Mouse (Mus musculus): ENCODE results near the gene Il23a. TPM values are rescaled to one million over a fixed set of nuclear protein-coding genes. Genes with fewer than 3 reads are reported as not detected.

Il23a gene
- polyA plus RNA-seq (2011; ENCODE audit: insufficient read length, low read depth, missing spikeins): 0.42 TPM in 1 of 2 replicates, not detected in the other

- H3K4me3 ChIP-seq (ENCODE audit: insufficient read depth, low read length): no peak within 1 kb of the TSS
- no peak within 1 kb of the TSS for H3K27ac ChIP-seq (ENCODE audit: insufficient read depth, low read length)
- TF ChIP-seq CTCF (IDR thresholded peaks at IDR 0.05; ENCODE audit: borderline replicate concordance, insufficient read depth, low read length) (no peak), POLR2A (IDR thresholded peaks at IDR 0.05; ENCODE audit: low read depth, low read length) (no peak)
- peaks cover 3% of the 10 kb centered on the region for H3K4me1 ChIP-seq (ENCODE audit: control insufficient read depth, insufficient read depth, low read length)
These were observed at the start of gene Il23a for GRCm38 (mm10) chr10:128298702-128299171. TSS of gene Il23a (minus strand) at chr10:128298752.

GRCm38 (mm10) chr10:128347541-128347940 lies 49.0 kb upstream of the Il23a start:
- H3K4me1 ChIP-seq (ENCODE audit: control insufficient read depth, insufficient read depth, low read length): peaks cover 12% of the 10 kb centered on the region
- TF ChIP-seq CTCF (IDR thresholded peaks at IDR 0.05; ENCODE audit: borderline replicate concordance, insufficient read depth, low read length) (no peak), POLR2A (IDR thresholded peaks at IDR 0.05; ENCODE audit: low read depth, low read length) (no peak)
- no peak overlapping the region for H3K27ac ChIP-seq (ENCODE audit: insufficient read depth, low read length)
- H3K4me3 ChIP-seq (ENCODE audit: insufficient read depth, low read length): no peak overlapping the region

GRCm38 (mm10) chr10:128344568-128345275 lies 46.2 kb upstream of the Il23a start:
- Histone ChIP-seq H3K27ac (ENCODE audit: insufficient read depth, low read length) (peak overlapping the region; percentile 74), H3K4me3 (ENCODE audit: insufficient read depth, low read length) (no peak overlapping the region), H3K4me1 (ENCODE audit: control insufficient read depth, insufficient read depth, low read length) (peaks cover 13% of the 10 kb centered on the region)
- TF ChIP-seq POLR2A (IDR thresholded peaks at IDR 0.05; ENCODE audit: low read depth, low read length) (no peak), CTCF (IDR thresholded peaks at IDR 0.05; ENCODE audit: borderline replicate concordance, insufficient read depth, low read length) (no peak)

GRCm38 (mm10) chr10:128343436-128343835 lies 44.9 kb upstream of the Il23a start:
- peak overlapping the region; percentile 31; the same call in 1 of the 2 replicates for H3K27ac ChIP-seq (ENCODE audit: insufficient read depth, low read length)
- no peak for TF ChIP-seq POLR2A (IDR thresholded peaks at IDR 0.05; ENCODE audit: low read depth, low read length)
- TF ChIP-seq CTCF (IDR thresholded peaks at IDR 0.05; ENCODE audit: borderline replicate concordance, insufficient read depth, low read length): no peak
- peaks cover 17% of the 10 kb centered on the region for H3K4me1 ChIP-seq (ENCODE audit: control insufficient read depth, insufficient read depth, low read length)
- H3K4me3 ChIP-seq (ENCODE audit: insufficient read depth, low read length): no peak overlapping the region

GRCm38 (mm10) chr10:128340257-128340656 lies 41.7 kb upstream of the Il23a start:
- no peak overlapping the region for H3K27ac ChIP-seq (ENCODE audit: insufficient read depth, low read length)
- TF ChIP-seq CTCF (IDR thresholded peaks at IDR 0.05; ENCODE audit: borderline replicate concordance, insufficient read depth, low read length): no peak
- no peak for TF ChIP-seq POLR2A (IDR thresholded peaks at IDR 0.05; ENCODE audit: low read depth, low read length)
- peaks cover 10% of the 10 kb centered on the region for H3K4me1 ChIP-seq (ENCODE audit: control insufficient read depth, insufficient read depth, low read length)
- H3K4me3 ChIP-seq (ENCODE audit: insufficient read depth, low read length): no peak overlapping the region

- Histone ChIP-seq H3K27ac (ENCODE audit: insufficient read depth, low read length) (no peak overlapping the region), H3K4me1 (ENCODE audit: control insufficient read depth, insufficient read depth, low read length) (peaks cover 7% of the 10 kb centered on the region), H3K4me3 (ENCODE audit: insufficient read depth, low read length) (peak overlapping the region; percentile 92)
- TF ChIP-seq CTCF (IDR thresholded peaks at IDR 0.05; ENCODE audit: borderline replicate concordance, insufficient read depth, low read length): no peak
- no peak for TF ChIP-seq POLR2A (IDR thresholded peaks at IDR 0.05; ENCODE audit: low read depth, low read length)
These were observed 40.4 kb upstream of the Il23a start for GRCm38 (mm10) chr10:128338948-128339347.

GRCm38 (mm10) chr10:128338415-128338814 lies 39.9 kb upstream of the Il23a start:
- TF ChIP-seq POLR2A (IDR thresholded peaks at IDR 0.05; ENCODE audit: low read depth, low read length): no peak
- no peak for TF ChIP-seq CTCF (IDR thresholded peaks at IDR 0.05; ENCODE audit: borderline replicate concordance, insufficient read depth, low read length)
- H3K4me3 ChIP-seq (ENCODE audit: insufficient read depth, low read length): peak overlapping the region; percentile 92
- 0 out of 2 replicates have a peak overlapping the region, but pooled peaks have one; percentile 53 for H3K27ac ChIP-seq (ENCODE audit: insufficient read depth, low read length)
- peaks cover 6% of the 10 kb centered on the region for H3K4me1 ChIP-seq (ENCODE audit: control insufficient read depth, insufficient read depth, low read length)

GRCm38 (mm10) chr10:128337306-128338181 lies 39.0 kb upstream of the Il23a start, which contains the start of gene Cs:
TSS of gene Cs (plus strand) at chr10:128337734.
- TF ChIP-seq CTCF (IDR thresholded peaks at IDR 0.05; ENCODE audit: borderline replicate concordance, insufficient read depth, low read length): no peak
- TF ChIP-seq POLR2A (IDR thresholded peaks at IDR 0.05; ENCODE audit: low read depth, low read length): peak; percentile 80
- Histone ChIP-seq H3K4me1 (ENCODE audit: control insufficient read depth, insufficient read depth, low read length) (peaks cover 5% of the 10 kb centered on the region), H3K4me3 (ENCODE audit: insufficient read depth, low read length) (peak within 1 kb of the TSS; percentile 92), H3K27ac (ENCODE audit: insufficient read depth, low read length) (peak within 1 kb of the TSS; percentile 67)

GRCm38 (mm10) chr10:128336597-128336996 lies 38.0 kb upstream of the Il23a start:
- TF ChIP-seq CTCF (IDR thresholded peaks at IDR 0.05; ENCODE audit: borderline replicate concordance, insufficient read depth, low read length) (no peak), POLR2A (IDR thresholded peaks at IDR 0.05; ENCODE audit: low read depth, low read length) (no peak; the same call in 1 of the 2 replicates)

More at GRCm38 (mm10) chr10:128336597-128336996, 38.0 kb upstream of the Il23a start:
- Histone ChIP-seq H3K4me1 (ENCODE audit: control insufficient read depth, insufficient read depth, low read length) (peaks cover 5% of the 10 kb centered on the region), H3K4me3 (ENCODE audit: insufficient read depth, low read length) (peak overlapping the region; percentile 54), H3K27ac (ENCODE audit: insufficient read depth, low read length) (peak overlapping the region; percentile 67; the same call in 1 of the 2 replicates)
